Mouse (Mus musculus): ENCODE results near the gene Naa20. TPM values are rescaled to one million over a fixed set of nuclear protein-coding genes. Genes with fewer than 3 reads are reported as not detected.

The Naa20 gene
- total and polyA plus RNA-seq, 3 experiments = 79.8 to 264 (median 121) TPM

DNA sequence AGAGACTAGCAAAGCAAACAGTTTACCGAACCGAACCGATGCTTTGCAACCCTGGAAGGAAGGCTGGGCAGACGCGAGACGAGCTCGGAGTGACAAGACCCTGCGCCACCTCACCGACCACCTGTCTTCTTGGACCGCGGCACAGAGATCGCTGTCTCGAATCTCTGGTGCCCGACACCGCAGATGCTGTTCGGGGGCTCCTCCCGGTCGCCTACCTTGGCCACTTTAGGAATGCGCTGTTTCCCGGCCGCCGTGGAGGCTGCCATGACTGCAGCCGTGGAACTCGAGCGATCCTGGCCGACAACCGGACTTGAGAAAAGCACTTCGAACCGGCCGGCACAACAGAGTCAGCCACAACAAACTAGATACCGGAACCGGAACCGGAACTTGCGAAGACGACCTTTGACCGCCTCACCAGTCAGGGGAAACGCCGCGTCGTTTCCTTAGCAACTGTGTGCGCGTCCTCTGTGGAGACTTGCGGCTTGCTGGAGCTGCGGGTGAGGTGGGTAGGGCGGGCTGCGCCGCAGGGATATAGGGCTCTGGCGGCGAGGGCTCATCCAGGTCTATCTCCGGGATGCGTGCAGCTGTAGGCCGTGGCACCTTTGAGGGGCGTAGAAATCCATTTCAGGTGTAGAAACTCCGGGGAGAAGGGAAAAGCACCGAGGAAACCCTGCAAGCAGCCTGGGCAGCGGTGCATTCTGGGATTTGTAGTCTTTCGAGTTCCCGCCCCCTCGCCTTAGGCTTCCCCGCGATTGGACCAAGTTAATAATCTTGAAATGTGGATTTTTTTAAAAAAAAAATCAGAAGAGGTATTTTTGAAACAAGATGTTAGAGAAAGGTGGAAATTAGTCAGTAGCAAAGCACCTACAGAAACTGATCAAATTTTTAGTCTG is 32.7 kb downstream of the Naa20 start, which contains the start of the genes Cfap61 and Crnkl1 (continued):
- TF ChIP-seq JUN (IDR thresholded peaks at IDR 0.05; ENCODE audit: insufficient read depth, low read depth, low read length) (no peak), MAFK (IDR thresholded peaks at IDR 0.05; ENCODE audit: insufficient replicate concordance, low read length) (no peak), HCFC1 (IDR thresholded peaks at IDR 0.05; ENCODE audit: low read depth, low read length) (peak; percentile 89), NELFE (IDR thresholded peaks at IDR 0.05; ENCODE audit: low read depth, low read length) (peak; percentile 84), MAZ (IDR thresholded peaks at IDR 0.05; ENCODE audit: low read depth, low read length) (no peak), CHD2 (IDR thresholded peaks at IDR 0.05; ENCODE audit: low read length) (peak; percentile 83), KAT2A (IDR thresholded peaks at IDR 0.05; ENCODE audit: insufficient replicate concordance, low read length) (peak; percentile 85; the same call in 1 of the 2 replicates), ZC3H11A (IDR thresholded peaks at IDR 0.05; ENCODE audit: low read depth, low read length) (no peak), PAX5 (IDR thresholded peaks at IDR 0.05; ENCODE audit: low read length) (no peak), NRF1 (IDR thresholded peaks at IDR 0.05; ENCODE audit: low read depth, low read length) (peak; percentile 49; the same call in 1 of the 2 replicates), ZKSCAN1 (IDR thresholded peaks at IDR 0.05; ENCODE audit: borderline replicate concordance, low read depth, low read length) (no peak), RCOR1 (conservative IDR thresholded peaks at IDR 0.05; ENCODE audit: low read depth, low read length) (no peak), MYC (IDR thresholded peaks at IDR 0.05; ENCODE audit: low read depth, low read length) (no peak), ELF1 (IDR thresholded peaks at IDR 0.05; ENCODE audit: low read depth, low read length) (peak; percentile 92), MEF2A (IDR thresholded peaks at IDR 0.05; ENCODE audit: borderline replicate concordance, low read depth, low read length) (peak; percentile 40; the same call in 1 of the 2 replicates), BHLHE40 (IDR thresholded peaks at IDR 0.05; ENCODE audit: low read depth, low read length) (no peak), MAX (IDR thresholded peaks at IDR 0.05; ENCODE audit: low read length) (no peak), SMC3 (IDR thresholded peaks at IDR 0.05; ENCODE audit: low read depth, low read length) (no peak), POLR2A (IDR thresholded peaks at IDR 0.05; ENCODE audit: low read depth, low read length) (peak; percentile 68), POLR2AphosphoS2 (IDR thresholded peaks at IDR 0.05; ENCODE audit: low read depth, low read length) (peak; percentile 40; the same call in 1 of the 2 replicates), TCF12 (IDR thresholded peaks at IDR 0.05; ENCODE audit: low read depth, low read length) (0 out of 2 replicates have a peak, but pooled peaks have one; percentile 27), UBTF (IDR thresholded peaks at IDR 0.05; ENCODE audit: low read depth, low read length) (no peak), ZNF384 (IDR thresholded peaks at IDR 0.05; ENCODE audit: low read depth, low read length) (peak; percentile 95)

DNA sequence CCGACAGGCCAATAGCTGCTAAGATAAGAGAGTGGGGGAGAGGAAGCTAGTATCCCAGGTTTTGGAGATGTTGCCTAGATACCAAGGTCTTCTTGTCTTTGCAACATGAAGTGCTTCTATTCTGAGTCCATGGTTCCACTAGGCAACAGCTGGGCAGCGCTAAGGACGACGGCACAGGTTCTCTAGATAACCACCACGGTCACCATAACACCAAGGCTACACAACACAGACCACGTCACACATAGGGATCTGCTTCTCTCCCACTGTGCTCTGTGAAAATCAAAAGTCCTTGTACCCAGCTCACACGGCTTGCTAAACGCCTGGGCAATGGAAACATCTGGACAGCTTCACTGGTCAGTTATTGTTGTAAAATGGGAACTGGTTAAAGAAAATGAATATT is 35.1 kb downstream of the Naa20 start:
- peaks cover 6 to 10% of the 10 kb centered on the region in 2 experiments; a peak in 3 of 4 replicates for H3K4me1 ChIP-seq (ENCODE audit: control insufficient read depth in 1 of 2, insufficient read depth in 2 of 2)
- peak overlapping the region; percentile 87 for H3K4me2 ChIP-seq (ENCODE audit: insufficient read depth, low read depth, poor library complexity, severe bottlenecking)
- no peak overlapping the region for H3K9ac ChIP-seq (ENCODE audit: insufficient read depth, low read depth)
- peaks cover 3 to 8% of the 10 kb centered on the region in 2 experiments for H3K36me3 ChIP-seq (replicated peaks in 1 of 2; ENCODE audit: control insufficient read depth in 1 of 2, insufficient read depth in 1 of 2, low read length in 1 of 2)
- TF ChIP-seq RAD21 (IDR thresholded peaks at IDR 0.05; ENCODE audit: low read depth, low read length) = no peak
- TF ChIP-seq RCOR1 (conservative IDR thresholded peaks at IDR 0.05; ENCODE audit: low read depth, low read length) = no peak
- TF ChIP-seq ZKSCAN1 (IDR thresholded peaks at IDR 0.05; ENCODE audit: borderline replicate concordance, low read depth, low read length) = no peak
- no peak for TF ChIP-seq MAX (IDR thresholded peaks at IDR 0.05; ENCODE audit: low read length)
- TF ChIP-seq JUN (IDR thresholded peaks at IDR 0.05; ENCODE audit: insufficient read depth, low read depth, low read length) = no peak
- H3K79me2 ChIP-seq (replicated peaks; ENCODE audit: control insufficient read depth, extremely low read depth, insufficient read depth, poor library complexity, severe bottlenecking) = peaks cover 10% of the 10 kb centered on the region
- no peaks in the 10 kb centered on the region for H3K9me3 ChIP-seq (replicated peaks; ENCODE audit: low read length)
- H3K27me3 ChIP-seq (replicated peaks) = peaks cover 25% of the 10 kb centered on the region
- DNase-seq (ENCODE audit: extremely low read depth) = no peak
- no peak overlapping the region for H3K4me3 ChIP-seq (replicated peaks in 1 of 3; ENCODE audit: low read depth in 2 of 3, low read length in 2 of 3, poor library complexity in 1 of 3)
- in situ Hi-C loops (cut with MboI; ENCODE audit: low pct_ligation_motif_present, low pct_unique_long_range_greater_than_20kb, low sequenced_read_pairs) = no loop called here
- no peak overlapping the region for H3K27ac ChIP-seq (ENCODE audit: insufficient read depth, low read depth)
- dilution Hi-C loops (cut with MboI; ENCODE audit: extremely low pct_ligation_motif_present, extremely low pct_unique_long_range_greater_than_20kb, low sequenced_read_pairs) = no loop called here

All from CH12.LX (cell line).